Mouse (Mus musculus) lung, adult 2 months (tissue): ENCODE data around the gene Foxr1. TPM values are rescaled to one million over a fixed set of nuclear protein-coding genes. Genes with fewer than 3 reads are reported as not detected.

Experiments
- DNase-seq: peaks from one replicate; pipeline ENCODE4 v3.0.0; 2022
- H3K4me1 ChIP-seq: fragments of 200-500 bp; 2 replicates; pipeline ENCODE4 v1.6.1; 2011; ENCODE audit warnings: low read length; ENCODE audit not compliant: control insufficient read depth, insufficient read depth
- H3K4me3 ChIP-seq: fragments of 200-500 bp; replicated peaks from 2 replicates; pipeline ENCODE3; 2011; ENCODE audit warnings: low read depth, mild to moderate bottlenecking, control low read depth, low read length; ENCODE audit errors: extremely low read depth
- CTCF ChIP-seq: fragments of 200-500 bp; IDR thresholded peaks from 2 replicates; pipeline ENCODE4 v1.5.1; 2011; ENCODE audit warnings: mild to moderate bottlenecking, low read length, control low read depth; ENCODE audit not compliant: insufficient read depth
- POLR2A ChIP-seq: fragments of 200-500 bp; IDR thresholded peaks from 2 replicates; pipeline ENCODE4 v1.6.1; 2011; ENCODE audit warnings: low read depth, mild to moderate bottlenecking, control low read depth, low read length, borderline replicate concordance; ENCODE audit errors: extremely low read depth
- WGBS: fragments of 180-500 bp; shearing (Covaris S2); methylation state at CpG from one replicate; pipeline ENCODE4 v1.1.7; 2018; 5-methylcytosine and 5-hydroxymethylcytosine counted together
- polyA plus RNA-seq: library from polyadenylated mRNA; depleted of rRNA; stranded (reverse); fragments of >200 nt; gene quantifications from 2 replicates; pipeline ENCODE4 v1.2.3, GENCODE M21; 2012; rRNA removed

Foxr1 gene
- polyA plus RNA-seq: 0.16 TPM in 1 of 2 replicates, not detected in the other

- TF ChIP-seq CTCF: no peak
- no peak for TF ChIP-seq POLR2A
- DNase-seq: no peak
- Histone ChIP-seq H3K4me3 (no peak within 1 kb of the TSS), H3K4me1 (no peaks in the 10 kb centered on the region)
- 67% methylated on average over 19 of the region's 19 CpGs for WGBS
These were observed at the start of gene Foxr1 for GRCm38 (mm10) chr9:44440961-44441360. Gene Foxr1, minus strand, starts transcription at chr9:44441136.

GRCm38 (mm10) chr9:44490086-44490967, 49.4 kb upstream of the Foxr1 start:
- peak; percentile 69 for DNase-seq
- no peak overlapping the region for H3K4me3 ChIP-seq
- H3K4me1 ChIP-seq: peaks cover 73% of the 10 kb centered on the region
- no peak for TF ChIP-seq CTCF
- WGBS: 25% methylated on average over 17 of the region's 17 CpGs

GRCm38 (mm10) chr9:44489651-44490085, 48.7 kb upstream of the Foxr1 start:
- peak overlapping the region; percentile 16 for H3K4me3 ChIP-seq
- no peak for TF ChIP-seq CTCF
- TF ChIP-seq POLR2A: no peak
- H3K4me1 ChIP-seq: peaks cover 72% of the 10 kb centered on the region
- DNase-seq: no peak
- WGBS: 22% methylated on average over 16 of the region's 17 CpGs

- H3K4me1 ChIP-seq: peaks cover 68% of the 10 kb centered on the region
- H3K4me3 ChIP-seq: peak overlapping the region; percentile 8
- WGBS: 6% methylated on average over 5 of the region's 5 CpGs
- peak; percentile 62 for DNase-seq
- TF ChIP-seq CTCF (no peak), POLR2A (no peak)
These were observed 48.0 kb upstream of the Foxr1 start for GRCm38 (mm10) chr9:44488855-44489381.

- peaks cover 63% of the 10 kb centered on the region for H3K4me1 ChIP-seq
- no peak overlapping the region for H3K4me3 ChIP-seq
- DNase-seq: no peak
- 14% methylated on average over 8 of the region's 8 CpGs for WGBS
- TF ChIP-seq CTCF (no peak), POLR2A (no peak)
These were observed 47.5 kb upstream of the Foxr1 start for GRCm38 (mm10) chr9:44488416-44488815.

- 8% methylated on average over 7 of the region's 7 CpGs for WGBS
- Histone ChIP-seq H3K4me1 (peaks cover 53% of the 10 kb centered on the region), H3K4me3 (peak overlapping the region; percentile 25)
- peak; percentile 86 for DNase-seq
- TF ChIP-seq POLR2A (0 out of 2 replicates have a peak, but pooled peaks have one; percentile 23), CTCF (no peak)
These were observed 46.5 kb upstream of the Foxr1 start for GRCm38 (mm10) chr9:44487441-44487840.

GRCm38 (mm10) chr9:44486741-44487421, 45.9 kb upstream of the Foxr1 start:
- DNase-seq: peak; percentile 75
- Histone ChIP-seq H3K4me1 (peaks cover 51% of the 10 kb centered on the region), H3K4me3 (peak overlapping the region; percentile 57)
- 7% methylated on average over 15 of the region's 15 CpGs for WGBS
- TF ChIP-seq CTCF (no peak), POLR2A (peak; percentile 14; the same call in 1 of the 2 replicates)

- no peak for DNase-seq
- WGBS: 10% methylated on average over 3 of the region's 3 CpGs
- Histone ChIP-seq H3K4me3 (peak overlapping the region; percentile 57), H3K4me1 (peaks cover 51% of the 10 kb centered on the region)
- TF ChIP-seq POLR2A (peak; percentile 67; the same call in 1 of the 2 replicates), CTCF (no peak)
These were observed 45.4 kb upstream of the Foxr1 start for GRCm38 (mm10) chr9:44486335-44486734.

GRCm38 (mm10) chr9:44485516-44486161, 44.7 kb upstream of the Foxr1 start:
- H3K4me1 ChIP-seq: peaks cover 49% of the 10 kb centered on the region
- H3K4me3 ChIP-seq: peak overlapping the region; percentile 47
- TF ChIP-seq CTCF (no peak), POLR2A (no peak)
- WGBS: 13% methylated on average over 14 of the region's 14 CpGs
- peak; percentile 60 for DNase-seq
